Mouse (Mus musculus) midbrain, embryonic 16.5 days (tissue): ENCODE data around the gene Eme1. TPM values are rescaled to one million over a fixed set of nuclear protein-coding genes. Genes with fewer than 3 reads are reported as not detected.
A peak's percentile ranks its signal among the peaks of the same experiment; 100 is the strongest.

Experiments
- ATAC-seq: fragments of 200-750 bp; cut with Nextera tagmentation; 2 replicates; pipeline ENCODE4 v1.8.0; 2017; ENCODE audit warnings: moderate TSS enrichment
- H3K27ac ChIP-seq: fragments of 300-500 bp; sonication (generic); 2 replicates; pipeline ENCODE4 v1.5.1; 2014; ENCODE audit warnings: mild to moderate bottlenecking, low read length, mixed read lengths
- H3K27me3 ChIP-seq: fragments of 300-500 bp; sonication (generic); 2 replicates; pipeline ENCODE4 v1.6.1; 2014; ENCODE audit warnings: low read depth, low read length, mixed read lengths; ENCODE audit not compliant: control insufficient read depth, insufficient read depth
- H3K36me3 ChIP-seq: fragments of 300-500 bp; sonication (generic); 2 replicates; pipeline ENCODE4 v1.6.1; 2014; ENCODE audit warnings: mild to moderate bottlenecking, low read length, moderate library complexity, mixed read lengths; ENCODE audit not compliant: control insufficient read depth, insufficient read depth
- H3K4me1 ChIP-seq: fragments of 300-500 bp; sonication (generic); 2 replicates; pipeline ENCODE4 v1.6.1; 2014; ENCODE audit warnings: mild to moderate bottlenecking, low read length, mixed read lengths; ENCODE audit not compliant: control insufficient read depth, insufficient read depth
- H3K4me2 ChIP-seq: fragments of 300-500 bp; sonication (generic); 2 replicates; pipeline ENCODE4 v1.6.1; 2014; ENCODE audit warnings: mild to moderate bottlenecking, low read length, mixed read lengths
- H3K4me3 ChIP-seq: fragments of 300-500 bp; sonication (generic); 2 replicates; pipeline ENCODE4 v1.5.1; 2014; ENCODE audit warnings: low read depth, mild to moderate bottlenecking, low read length, moderate library complexity, mixed read lengths
- H3K9ac ChIP-seq: fragments of 300-500 bp; sonication (generic); 2 replicates; pipeline ENCODE4 v1.6.1; 2014; ENCODE audit warnings: low read depth, low read length, mixed read lengths
- H3K9me3 ChIP-seq: fragments of 300-500 bp; sonication (generic); replicated peaks from 2 replicates; pipeline ENCODE4 v1.6.1; 2014; ENCODE audit warnings: mild to moderate bottlenecking, low read length, mixed read lengths; ENCODE audit not compliant: control insufficient read depth, poor library complexity, severe bottlenecking
- WGBS: fragments of 180-500 bp; shearing (Covaris S2); extraction: QIAGEN DNeasy Blood & Tissue Kit; methylation state at CpG from one replicate; pipeline ENCODE4 v1.1.7; 2014; 5-methylcytosine and 5-hydroxymethylcytosine counted together
- polyA plus RNA-seq: library from polyadenylated mRNA; unstranded; fragments of >200 nt; fragmentation: Nextera tagmentation; extraction: Ambion mirVana; gene quantifications from 2 replicates; pipeline ENCODE4 v1.2.1, GENCODE M21; 2015

The Eme1 gene
- polyA plus RNA-seq, 1 experiment from 2014 or later = 2.2 TPM

DNA sequence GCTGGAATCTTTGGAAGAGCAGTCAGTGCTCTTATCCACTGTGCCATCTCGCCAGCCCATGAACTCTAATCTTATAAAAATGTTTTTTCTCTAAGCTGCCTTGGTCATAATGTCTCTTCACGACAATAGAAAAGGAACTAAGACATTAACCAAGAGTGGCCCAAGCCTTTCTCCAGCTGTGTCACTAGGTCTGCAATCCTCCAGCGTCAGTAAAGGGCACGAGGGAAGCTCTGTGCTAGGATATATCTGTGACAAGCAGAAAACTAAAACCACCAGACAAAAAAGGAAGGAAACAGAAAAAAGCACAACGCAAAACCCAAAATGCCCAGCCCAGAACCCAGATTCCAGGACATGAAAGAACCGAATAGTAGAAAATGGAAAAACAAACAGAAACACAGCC lies 33.4 kb upstream of the Eme1 start:
- H3K36me3 ChIP-seq = no peaks in the 10 kb centered on the region
- no peak overlapping the region for H3K4me3 ChIP-seq
- no peaks in the 10 kb centered on the region for H3K27me3 ChIP-seq
- H3K27ac ChIP-seq = no peak overlapping the region
- no peak overlapping the region for H3K9ac ChIP-seq
- no peaks in the 10 kb centered on the region for H3K4me1 ChIP-seq
- H3K4me2 ChIP-seq = no peak overlapping the region
- WGBS = 86% methylated on average over 6 of the region's 6 CpGs
- H3K9me3 ChIP-seq = no peaks in the 10 kb centered on the region
- no peak for ATAC-seq

DNA sequence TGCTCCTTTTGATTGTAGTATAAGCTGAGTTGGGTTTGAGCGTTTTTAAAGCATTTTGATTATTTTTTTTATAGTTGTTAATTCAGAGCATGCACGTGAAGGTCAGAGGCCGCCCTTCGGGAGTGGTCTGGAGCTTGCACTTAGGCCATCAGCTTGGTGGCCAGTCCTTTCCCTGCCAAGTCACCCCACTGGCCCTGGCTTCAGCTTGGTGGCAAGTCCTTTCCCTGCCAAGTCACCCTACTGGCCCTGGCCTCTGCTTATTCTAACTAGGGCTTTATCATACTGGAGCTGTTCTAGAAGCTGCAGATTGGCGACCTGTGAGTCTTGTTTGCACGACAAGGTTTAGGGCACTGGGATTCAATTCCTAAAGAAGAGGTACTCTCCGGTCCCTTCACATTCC lies 28.7 kb upstream of the Eme1 start:
- Histone ChIP-seq H3K27ac (no peak overlapping the region), H3K4me3 (no peak overlapping the region), H3K27me3 (no peaks in the 10 kb centered on the region), H3K9ac (no peak overlapping the region), H3K4me2 (no peak overlapping the region), H3K4me1 (peaks cover 5% of the 10 kb centered on the region; the same call in 1 of the 2 replicates), H3K9me3 (no peaks in the 10 kb centered on the region), H3K36me3 (no peaks in the 10 kb centered on the region)
- 87% methylated on average over 7 of the region's 7 CpGs for WGBS
- ATAC-seq = no peak

DNA sequence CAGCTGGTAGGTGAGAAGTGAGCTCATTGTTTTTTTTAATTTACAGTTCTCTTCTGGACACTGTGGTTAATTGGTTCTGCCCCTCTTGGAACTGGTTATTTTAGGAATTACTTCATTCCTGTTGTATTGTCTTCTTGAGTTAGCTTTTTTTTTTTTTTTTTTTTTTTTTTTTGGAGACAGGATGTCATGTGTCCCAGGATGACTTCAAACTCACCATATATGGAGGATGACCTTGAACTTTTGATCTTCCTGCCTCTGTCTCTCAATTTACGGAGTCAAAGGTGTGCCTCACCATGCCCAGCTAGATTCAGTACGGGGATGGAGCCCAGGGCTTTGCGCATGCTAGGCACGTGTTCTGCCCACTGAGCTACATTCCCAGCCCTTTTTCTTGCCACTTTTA lies 27.9 kb upstream of the Eme1 start:
- WGBS = 92% methylated on average over 4 of the region's 4 CpGs
- Histone ChIP-seq H3K36me3 (no peaks in the 10 kb centered on the region), H3K4me2 (no peak overlapping the region), H3K4me1 (peaks cover 5% of the 10 kb centered on the region; the same call in 1 of the 2 replicates), H3K9me3 (no peaks in the 10 kb centered on the region), H3K4me3 (no peak overlapping the region), H3K27me3 (no peaks in the 10 kb centered on the region), H3K9ac (no peak overlapping the region), H3K27ac (no peak overlapping the region)
- no peak for ATAC-seq

GRCm38 (mm10) chr11:94680639-94681038 lies 26.9 kb upstream of the Eme1 start:
- H3K27me3 ChIP-seq = no peaks in the 10 kb centered on the region
- no peak overlapping the region for H3K27ac ChIP-seq
- H3K4me3 ChIP-seq = no peak overlapping the region
- H3K4me2 ChIP-seq = no peak overlapping the region
- no peak overlapping the region for H3K9ac ChIP-seq
- ATAC-seq = no peak
- H3K4me1 ChIP-seq = peaks cover 14% of the 10 kb centered on the region
- no peaks in the 10 kb centered on the region for H3K36me3 ChIP-seq
- no peaks in the 10 kb centered on the region for H3K9me3 ChIP-seq

DNA sequence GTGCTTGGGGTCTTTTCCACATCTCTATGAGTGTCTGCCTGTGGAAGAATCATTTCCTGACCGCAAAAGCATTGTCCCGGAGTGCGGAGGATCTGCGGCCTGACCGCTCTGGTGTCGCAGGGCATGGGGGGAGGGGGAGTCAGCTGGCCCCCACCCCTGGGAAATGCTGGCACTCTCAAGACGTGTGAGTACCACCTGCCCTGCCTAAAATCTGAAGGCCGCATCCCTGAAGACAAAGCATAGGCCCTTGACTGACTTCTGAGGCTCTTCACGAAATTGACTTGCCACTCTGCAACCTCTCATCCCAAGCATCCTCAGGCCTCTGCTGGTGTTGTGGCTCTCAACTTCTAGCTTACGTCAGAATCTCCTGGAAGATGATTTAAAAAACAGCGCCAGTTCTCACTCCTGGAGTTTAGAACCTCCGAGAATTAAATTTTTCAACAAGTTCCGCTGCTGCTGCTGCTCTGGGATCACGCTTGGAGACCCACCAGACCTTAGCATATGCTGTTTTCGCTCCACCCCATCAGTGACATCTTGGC lies 23.9 kb upstream of the Eme1 start:
- peak; percentile 72; the same call in 1 of the 2 replicates for ATAC-seq
- 30% methylated on average over 15 of the region's 15 CpGs for WGBS

GRCm38 (mm10) chr11:94676754-94677606 lies 23.2 kb upstream of the Eme1 start, which contains the start of gene Xylt2:
Xylt2 (minus strand) TSS chr11:94677515.
- Histone ChIP-seq H3K4me2 (peak within 1 kb of the TSS; percentile 80), H3K36me3 (no peaks in the 10 kb centered on the region), H3K27ac (peak within 1 kb of the TSS; percentile 92), H3K9ac (peak within 1 kb of the TSS; percentile 94), H3K27me3 (no peaks in the 10 kb centered on the region), H3K9me3 (no peaks in the 10 kb centered on the region), H3K4me1 (peaks cover 22% of the 10 kb centered on the region), H3K4me3 (peak within 1 kb of the TSS; percentile 87)
- ATAC-seq = peak; percentile 96
- WGBS = under 1% methylated on average over 81 of the region's 82 CpGs

More for the DNA sequence above, 23.9 kb upstream of the Eme1 start:
- Histone ChIP-seq H3K9ac (peak overlapping the region; percentile 94), H3K4me3 (peak overlapping the region; percentile 87), H3K4me1 (peaks cover 22% of the 10 kb centered on the region), H3K27ac (peak overlapping the region; percentile 92), H3K36me3 (no peaks in the 10 kb centered on the region), H3K9me3 (no peaks in the 10 kb centered on the region), H3K4me2 (peak overlapping the region; percentile 75), H3K27me3 (no peaks in the 10 kb centered on the region)

DNA sequence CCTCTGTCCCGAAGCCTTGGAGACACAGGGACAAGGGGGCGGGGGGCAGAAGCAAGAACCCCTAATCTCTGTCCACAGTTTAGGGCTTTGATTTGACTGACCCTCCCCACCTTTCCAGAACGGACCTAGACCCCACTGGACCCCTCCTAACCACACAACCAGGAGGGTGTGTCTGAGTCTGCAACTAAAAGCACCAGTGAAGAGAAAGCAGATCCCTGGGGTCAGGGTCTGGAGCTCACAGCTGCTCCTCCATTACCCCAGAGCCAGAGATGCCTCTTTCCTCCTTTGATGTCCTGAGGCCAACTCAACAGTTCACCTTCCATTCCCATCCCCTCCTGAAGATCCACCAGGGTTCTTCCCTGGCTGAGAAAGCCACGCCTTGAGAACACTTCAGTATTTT lies 22.5 kb upstream of the Eme1 start:
- peak overlapping the region; percentile 94 for H3K9ac ChIP-seq
- no peaks in the 10 kb centered on the region for H3K9me3 ChIP-seq
- no peaks in the 10 kb centered on the region for H3K36me3 ChIP-seq
- H3K27ac ChIP-seq = no peak overlapping the region
- no peaks in the 10 kb centered on the region for H3K27me3 ChIP-seq
- 40% methylated on average over 4 of the region's 4 CpGs for WGBS
- peak overlapping the region; percentile 80 for H3K4me2 ChIP-seq
- peak overlapping the region; percentile 87 for H3K4me3 ChIP-seq
- peaks cover 22% of the 10 kb centered on the region for H3K4me1 ChIP-seq
- no peak for ATAC-seq

- no peaks in the 10 kb centered on the region for H3K27me3 ChIP-seq
- no peak overlapping the region; the same call in 1 of the 2 replicates for H3K4me2 ChIP-seq
- H3K4me1 ChIP-seq = peaks cover 22% of the 10 kb centered on the region
- no peak overlapping the region for H3K4me3 ChIP-seq
- no peaks in the 10 kb centered on the region for H3K9me3 ChIP-seq
- H3K36me3 ChIP-seq = no peaks in the 10 kb centered on the region
- ATAC-seq = no peak
- H3K9ac ChIP-seq = no peak overlapping the region
- no peak overlapping the region for H3K27ac ChIP-seq
- WGBS = 73% methylated on average over 5 of the region's 5 CpGs
Observed at GRCm38 (mm10) chr11:94675446-94675845, 21.7 kb upstream of the Eme1 start.

DNA sequence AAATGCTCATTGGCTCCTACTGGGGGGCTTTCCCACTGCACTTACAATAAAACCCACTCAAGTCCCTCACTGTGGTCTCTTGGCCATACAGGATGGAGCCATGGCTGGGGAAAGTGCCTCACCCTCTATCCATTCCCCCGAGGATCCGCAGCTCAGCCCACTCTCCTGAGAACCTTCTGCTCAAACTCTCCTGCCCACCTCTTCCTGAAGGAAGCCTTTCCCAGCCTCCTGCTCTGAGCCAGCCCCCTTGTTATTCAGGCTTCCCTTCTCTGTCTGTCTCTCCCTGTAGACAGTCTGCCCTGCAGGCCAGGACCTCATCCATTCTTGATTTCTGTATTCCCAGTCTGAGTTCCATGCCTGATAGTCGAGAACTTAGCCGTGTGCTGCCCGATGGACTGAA lies 21.2 kb upstream of the Eme1 start:
- H3K4me2 ChIP-seq = no peak overlapping the region
- no peak overlapping the region for H3K9ac ChIP-seq
- 92% methylated on average over 5 of the region's 5 CpGs for WGBS

More for the DNA sequence above, 21.2 kb upstream of the Eme1 start:
- ATAC-seq = no peak
- peaks cover 22% of the 10 kb centered on the region for H3K4me1 ChIP-seq
- H3K9me3 ChIP-seq = no peaks in the 10 kb centered on the region
- no peaks in the 10 kb centered on the region for H3K27me3 ChIP-seq
- no peak overlapping the region for H3K27ac ChIP-seq
- peaks cover 2% of the 10 kb centered on the region; the same call in 1 of the 2 replicates for H3K36me3 ChIP-seq
- no peak overlapping the region for H3K4me3 ChIP-seq
